Mouse (Mus musculus) stomach, postnatal 0 days (tissue): ENCODE results near the gene Epor. TPM values are rescaled to one million over a fixed set of nuclear protein-coding genes. Genes with fewer than 3 reads are reported as not detected.

Source experiments
- ATAC-seq: fragments of 200-750 bp; cut with Nextera tagmentation; 2 replicates; pipeline ENCODE4 v1.8.0; 2017; ENCODE audit not compliant: low FRiP score, low TSS enrichment
- DNase-seq: peaks from one replicate; pipeline ENCODE4 v3.0.0-alpha.2; 2016; ENCODE audit warnings: low spot score
- H3K27ac ChIP-seq: fragments of 300-500 bp; sonication (generic); replicated peaks from 2 replicates; pipeline ENCODE4 v1.5.1; 2014; ENCODE audit warnings: mild to moderate bottlenecking, control low read depth
- H3K27me3 ChIP-seq: fragments of 300-500 bp; sonication (generic); 2 replicates; pipeline ENCODE4 v1.6.1; 2014; ENCODE audit warnings: low read length; ENCODE audit not compliant: control insufficient read depth, insufficient read depth
- H3K36me3 ChIP-seq: fragments of 300-500 bp; sonication (generic); 2 replicates; pipeline ENCODE4 v1.6.1; 2014; ENCODE audit warnings: low read length, mixed read lengths; ENCODE audit not compliant: control insufficient read depth, insufficient read depth
- H3K4me1 ChIP-seq: fragments of 300-500 bp; sonication (generic); replicated peaks from 2 replicates; pipeline ENCODE4 v1.6.1; 2014; ENCODE audit warnings: antibody characterized with exemption; ENCODE audit not compliant: control insufficient read depth, insufficient read depth
- H3K4me2 ChIP-seq: fragments of 300-500 bp; sonication (generic); replicated peaks from 2 replicates; pipeline ENCODE4 v1.6.1; 2014; ENCODE audit warnings: low read depth, mild to moderate bottlenecking, control low read depth, moderate library complexity
- H3K4me3 ChIP-seq: fragments of 300-500 bp; sonication (generic); 2 replicates; pipeline ENCODE4 v1.5.1; 2014; ENCODE audit warnings: low read depth, low read length, control low read depth
- H3K9ac ChIP-seq: fragments of 300-500 bp; sonication (generic); 2 replicates; pipeline ENCODE4 v1.6.1; 2014; ENCODE audit warnings: mild to moderate bottlenecking, low read length, control low read depth, mixed read lengths
- H3K9me3 ChIP-seq: fragments of 300-500 bp; sonication (generic); 2 replicates; pipeline ENCODE4 v1.6.1; 2016; ENCODE audit warnings: low read length; ENCODE audit not compliant: control insufficient read depth
- CTCF ChIP-seq: IDR thresholded peaks from 2 replicates; pipeline ENCODE4 v1.5.1; 2016; ENCODE audit warnings: antibody characterized with exemption, low read depth, mild to moderate bottlenecking, moderate library complexity
- EP300 ChIP-seq: optimal IDR thresholded peaks from 2 replicates; pipeline ENCODE3; 2016; ENCODE audit warnings: antibody characterized with exemption
- WGBS: fragments of 180-500 bp; shearing (Covaris S2); extraction: QIAGEN DNeasy Blood & Tissue Kit; methylation state at CpG from one replicate; pipeline ENCODE4 v1.1.7; 2014; 5-methylcytosine and 5-hydroxymethylcytosine counted together
- polyA plus RNA-seq: library from polyadenylated mRNA; unstranded; fragments of >200 nt; fragmentation: Nextera tagmentation; extraction: Ambion mirVana; gene quantifications from 2 replicates; pipeline ENCODE4 v1.2.1, GENCODE M21; 2015

Epor gene
- polyA plus RNA-seq, 1 experiment from 2014 or later = 3.4 TPM

DNA sequence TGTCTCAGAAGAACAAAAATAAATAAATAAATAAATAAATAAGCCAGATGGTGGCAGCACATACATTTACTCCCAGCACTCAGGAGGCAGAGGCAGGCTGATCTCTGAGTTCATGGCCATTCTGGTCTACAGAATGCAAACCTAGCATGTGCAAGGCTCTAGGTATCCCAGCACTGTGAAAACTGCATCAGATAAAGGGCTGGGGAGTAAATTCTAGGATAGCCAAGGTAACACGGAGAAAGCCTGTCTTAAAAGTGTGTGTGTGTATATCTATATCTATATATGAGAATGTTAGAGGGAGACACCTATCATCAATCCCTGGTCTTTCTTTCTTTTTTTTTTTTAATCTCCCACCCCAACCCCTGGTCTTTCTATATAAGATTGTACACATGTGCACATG is 37.8 kb downstream of the Epor start:
- WGBS = 96% methylated on average over 1 of the region's 1 CpGs
- Histone ChIP-seq H3K9me3 (no peaks in the 10 kb centered on the region), H3K9ac (no peak overlapping the region), H3K4me3 (no peak overlapping the region), H3K4me1 (0 out of 2 replicates have a peak, but pooled peaks cover 6% of the 10 kb centered on the region), H3K36me3 (no peaks in the 10 kb centered on the region), H3K27ac (no peak overlapping the region), H3K4me2 (no peak overlapping the region), H3K27me3 (no peaks in the 10 kb centered on the region)
- ATAC-seq = no peak
- DNase-seq = no peak
- no peak for TF ChIP-seq EP300
- 0 out of 2 replicates have a peak, but pooled peaks have one; percentile 2 for TF ChIP-seq CTCF

DNA sequence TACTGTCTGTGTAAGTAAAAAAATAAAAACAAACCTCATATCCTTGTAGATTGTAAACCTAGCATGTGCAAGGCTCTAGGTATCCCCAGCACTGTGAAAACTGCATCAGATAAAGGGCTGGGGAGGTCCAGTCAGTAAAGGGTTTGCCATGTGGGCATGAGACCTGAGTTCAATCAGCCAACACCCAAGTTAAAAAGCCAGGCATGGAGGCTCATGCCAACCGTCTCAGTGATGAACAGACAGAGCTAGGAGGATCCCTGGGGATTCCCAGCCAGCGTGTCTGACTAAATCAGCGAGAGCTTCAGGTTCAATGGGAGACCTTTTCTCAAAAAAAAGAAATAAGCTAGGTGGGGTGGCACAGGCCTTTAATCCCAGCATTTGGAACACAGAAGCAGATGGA is 38.3 kb downstream of the Epor start:
- Histone ChIP-seq H3K27me3 (no peaks in the 10 kb centered on the region), H3K4me1 (0 out of 2 replicates have a peak, but pooled peaks cover 6% of the 10 kb centered on the region), H3K9me3 (no peaks in the 10 kb centered on the region), H3K9ac (no peak overlapping the region), H3K4me3 (no peak overlapping the region), H3K36me3 (no peaks in the 10 kb centered on the region), H3K27ac (0 out of 2 replicates have a peak overlapping the region, but pooled peaks have one; percentile 24), H3K4me2 (no peak overlapping the region)
- no peak for ATAC-seq
- no peak for TF ChIP-seq CTCF
- no peak for TF ChIP-seq EP300
- DNase-seq = no peak
- WGBS = 94% methylated on average over 3 of the region's 3 CpGs

DNA sequence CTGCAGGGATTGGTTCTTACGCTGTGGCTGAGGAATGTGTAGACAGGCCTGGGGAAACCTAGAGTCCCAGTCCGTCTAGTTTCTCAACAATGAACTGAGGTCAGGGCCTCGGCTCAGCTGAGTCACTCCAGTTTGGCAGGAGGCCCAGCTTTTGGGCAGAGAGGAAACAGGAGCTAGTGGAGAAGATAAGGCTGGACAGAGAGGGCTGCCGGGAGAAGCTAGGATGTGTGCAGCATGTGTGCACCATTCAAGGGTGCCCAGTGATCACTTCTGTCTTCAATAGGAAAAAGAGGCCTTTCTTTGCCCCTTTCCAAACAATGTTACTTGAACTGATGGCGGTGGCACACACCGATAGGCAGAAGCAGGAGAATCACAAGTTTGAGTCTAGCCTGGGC is 39.2 kb downstream of the Epor start:
- Histone ChIP-seq H3K4me3 (no peak overlapping the region), H3K27ac (peak overlapping the region; percentile 82), H3K36me3 (no peaks in the 10 kb centered on the region), H3K27me3 (no peaks in the 10 kb centered on the region), H3K9me3 (no peaks in the 10 kb centered on the region), H3K4me1 (0 out of 2 replicates have a peak, but pooled peaks cover 6% of the 10 kb centered on the region), H3K4me2 (no peak overlapping the region), H3K9ac (no peak overlapping the region)
- WGBS = 30% methylated on average over 6 of the region's 6 CpGs
- DNase-seq (peak; percentile 95), ATAC-seq (peak; percentile 84)
- TF ChIP-seq CTCF (no peak), EP300 (peak; percentile 24)

DNA sequence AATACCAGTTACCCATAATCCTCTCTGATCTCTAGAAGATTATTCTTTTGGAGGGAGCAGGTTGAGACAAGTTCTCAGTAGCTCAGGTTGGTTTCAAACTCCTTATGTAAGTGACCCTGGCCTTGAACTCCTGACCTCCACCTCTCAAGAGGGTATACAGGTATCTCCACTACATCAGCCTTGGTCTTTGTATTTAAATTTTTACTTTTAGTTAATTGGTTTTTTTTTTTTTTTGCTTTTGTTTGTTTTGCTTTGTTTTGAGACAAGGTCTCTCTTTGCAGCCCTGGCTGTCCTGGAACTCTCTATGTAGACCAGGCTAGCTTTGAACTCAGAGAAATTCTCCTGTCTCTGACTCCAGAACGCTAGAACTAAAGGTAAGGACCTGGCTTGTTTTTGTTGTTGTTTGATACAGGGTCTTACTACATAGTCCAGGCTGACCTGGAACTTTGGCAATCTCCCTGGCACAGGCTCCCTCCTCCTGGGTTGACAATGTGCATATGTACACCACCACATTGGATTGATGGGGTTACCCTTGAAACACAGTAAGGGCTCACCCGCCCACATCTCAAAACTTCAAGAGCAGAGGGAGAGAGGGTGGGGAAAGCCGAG is 39.7 kb downstream of the Epor start:
- no peaks in the 10 kb centered on the region for H3K27me3 ChIP-seq
- 21% methylated on average over 3 of the region's 3 CpGs for WGBS
- DNase-seq = no peak

DNA sequence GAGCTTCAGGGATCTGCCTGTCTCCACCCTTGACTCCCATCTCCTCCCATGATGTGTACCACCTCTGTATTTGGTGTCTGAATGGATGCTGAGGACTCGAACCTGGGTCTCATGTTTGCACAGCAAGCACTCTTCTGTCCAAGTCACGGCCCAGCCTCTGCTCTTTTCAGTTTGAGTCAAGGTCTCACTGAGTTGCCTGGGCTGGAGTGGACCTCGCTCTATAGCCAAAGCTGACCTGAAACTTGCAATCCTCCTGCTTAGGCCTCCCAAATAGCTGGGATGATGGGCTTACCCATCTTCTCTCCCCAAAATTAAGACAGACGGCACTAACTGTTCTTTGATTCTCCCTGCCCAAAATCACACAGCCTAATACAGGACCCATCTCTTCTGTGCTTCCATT is 40.3 kb downstream of the Epor start:
- H3K27ac ChIP-seq = peak overlapping the region; percentile 82
- TF ChIP-seq EP300 (no peak), CTCF (no peak)
- no peak overlapping the region for H3K4me2 ChIP-seq
- 0 out of 2 replicates have a peak, but pooled peaks cover 6% of the 10 kb centered on the region for H3K4me1 ChIP-seq
- H3K4me3 ChIP-seq = no peak overlapping the region
- no peak for ATAC-seq
- 77% methylated on average over 4 of the region's 4 CpGs for WGBS
- no peaks in the 10 kb centered on the region for H3K27me3 ChIP-seq
- DNase-seq = no peak
- H3K9ac ChIP-seq = no peak overlapping the region
- no peaks in the 10 kb centered on the region for H3K9me3 ChIP-seq
- no peaks in the 10 kb centered on the region for H3K36me3 ChIP-seq

More for the DNA sequence above, 39.7 kb downstream of the Epor start:
- Histone ChIP-seq H3K4me3 (no peak overlapping the region), H3K4me1 (0 out of 2 replicates have a peak, but pooled peaks cover 6% of the 10 kb centered on the region), H3K9me3 (no peaks in the 10 kb centered on the region), H3K27ac (peak overlapping the region; percentile 82), H3K4me2 (no peak overlapping the region), H3K36me3 (no peaks in the 10 kb centered on the region), H3K9ac (no peak overlapping the region)
- TF ChIP-seq CTCF = no peak
- no peak for TF ChIP-seq EP300
- ATAC-seq = no peak

DNA sequence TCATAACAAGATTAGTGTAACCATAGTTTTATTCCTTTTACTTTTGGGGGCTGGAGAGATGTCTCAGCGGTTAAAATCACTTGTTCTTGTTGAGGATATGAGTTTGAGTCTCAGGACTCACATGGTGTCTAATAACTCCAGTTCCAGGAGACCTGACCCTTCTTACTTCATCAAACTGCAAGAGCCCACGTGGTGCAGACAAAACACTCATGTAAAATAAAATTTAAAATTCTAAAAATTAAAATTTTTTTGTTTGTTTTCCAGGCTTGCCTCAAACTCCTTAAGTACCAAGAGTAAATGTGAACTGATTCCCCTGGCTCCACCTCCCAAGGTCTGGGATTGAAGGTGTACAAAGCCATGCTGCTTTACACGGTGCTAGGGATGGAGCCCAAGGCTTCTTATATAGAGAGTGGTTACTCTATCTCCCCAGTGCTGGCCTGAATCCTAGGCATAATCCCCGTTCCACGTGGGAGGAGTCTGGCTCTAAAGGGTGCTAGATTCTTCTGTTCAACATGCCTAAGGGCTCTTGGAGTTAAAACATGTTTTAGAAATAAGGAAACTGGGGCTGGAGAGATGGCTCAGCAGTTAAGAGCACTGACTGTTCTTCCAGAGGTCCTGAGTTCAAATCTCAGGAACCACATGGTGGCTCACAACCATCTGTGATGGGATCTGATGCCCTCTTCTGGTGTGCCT is 44.5 kb downstream of the Epor start:
- H3K27ac ChIP-seq = peak overlapping the region; percentile 25
- no peak for ATAC-seq
- H3K27me3 ChIP-seq = no peaks in the 10 kb centered on the region
- H3K4me3 ChIP-seq = no peak overlapping the region; the same call in 1 of the 2 replicates
- H3K4me2 ChIP-seq = peak overlapping the region; percentile 90
- DNase-seq = no peak
- H3K36me3 ChIP-seq = peaks cover 3% of the 10 kb centered on the region; the same call in 1 of the 2 replicates
- TF ChIP-seq CTCF (0 out of 2 replicates have a peak, but pooled peaks have one; percentile 24), EP300 (no peak)
- 20% methylated on average over 5 of the region's 5 CpGs for WGBS
- H3K9ac ChIP-seq = no peak overlapping the region
- no peaks in the 10 kb centered on the region for H3K4me1 ChIP-seq
- no peaks in the 10 kb centered on the region for H3K9me3 ChIP-seq
